Mouse (Mus musculus): ENCODE measurements around the gene Tmem131.

Gene Tmem131

GRCm38 (mm10) chr1:36960509-36961222 is 17.2 kb upstream of the Tmem131 start:
- no peak for TF ChIP-seq GATA4 (IDR thresholded peaks at IDR 0.05; ENCODE audit: insufficient replicate concordance, low read length)

DNA sequence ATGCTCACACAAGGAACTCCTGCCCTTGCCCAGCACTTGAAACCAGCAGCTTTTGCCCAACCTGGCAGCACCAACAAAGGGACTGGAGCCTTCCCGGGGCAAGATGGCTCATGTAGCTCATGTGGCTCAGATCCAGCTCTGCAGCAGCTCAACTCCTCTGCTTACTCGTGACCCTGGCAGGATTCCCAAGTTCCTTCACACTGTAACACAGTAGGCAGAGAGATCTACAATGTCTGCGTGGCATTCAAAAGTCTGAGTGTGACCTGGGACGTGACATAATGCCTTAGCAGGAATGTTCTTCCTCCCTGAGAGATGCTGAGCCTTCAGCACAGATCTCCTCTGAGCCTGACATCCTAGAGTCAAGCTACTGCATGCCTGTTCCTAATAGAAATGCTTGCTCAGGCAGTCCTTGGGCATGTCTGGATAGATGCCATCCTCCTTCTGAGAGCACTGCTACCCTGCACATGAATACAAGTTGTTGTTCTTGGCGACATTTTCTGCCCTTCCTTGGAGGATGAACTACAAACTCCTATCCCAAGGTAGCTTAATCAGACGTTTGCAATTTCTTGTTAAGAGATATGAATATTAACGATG is 6.2 kb upstream of the Tmem131 start:
- no peak for TF ChIP-seq GATA4 (IDR thresholded peaks at IDR 0.05; ENCODE audit: insufficient replicate concordance, low read length)

GRCm38 (mm10) chr1:36947448-36947847 is 4.0 kb upstream of the Tmem131 start:
- TF ChIP-seq GATA4 (IDR thresholded peaks at IDR 0.05; ENCODE audit: insufficient replicate concordance, low read length), result no peak

- no peak for TF ChIP-seq GATA4 (IDR thresholded peaks at IDR 0.05; ENCODE audit: insufficient replicate concordance, low read length)
Observed at GRCm38 (mm10) chr1:36940381-36940762, 3.1 kb downstream of the Tmem131 start.

DNA sequence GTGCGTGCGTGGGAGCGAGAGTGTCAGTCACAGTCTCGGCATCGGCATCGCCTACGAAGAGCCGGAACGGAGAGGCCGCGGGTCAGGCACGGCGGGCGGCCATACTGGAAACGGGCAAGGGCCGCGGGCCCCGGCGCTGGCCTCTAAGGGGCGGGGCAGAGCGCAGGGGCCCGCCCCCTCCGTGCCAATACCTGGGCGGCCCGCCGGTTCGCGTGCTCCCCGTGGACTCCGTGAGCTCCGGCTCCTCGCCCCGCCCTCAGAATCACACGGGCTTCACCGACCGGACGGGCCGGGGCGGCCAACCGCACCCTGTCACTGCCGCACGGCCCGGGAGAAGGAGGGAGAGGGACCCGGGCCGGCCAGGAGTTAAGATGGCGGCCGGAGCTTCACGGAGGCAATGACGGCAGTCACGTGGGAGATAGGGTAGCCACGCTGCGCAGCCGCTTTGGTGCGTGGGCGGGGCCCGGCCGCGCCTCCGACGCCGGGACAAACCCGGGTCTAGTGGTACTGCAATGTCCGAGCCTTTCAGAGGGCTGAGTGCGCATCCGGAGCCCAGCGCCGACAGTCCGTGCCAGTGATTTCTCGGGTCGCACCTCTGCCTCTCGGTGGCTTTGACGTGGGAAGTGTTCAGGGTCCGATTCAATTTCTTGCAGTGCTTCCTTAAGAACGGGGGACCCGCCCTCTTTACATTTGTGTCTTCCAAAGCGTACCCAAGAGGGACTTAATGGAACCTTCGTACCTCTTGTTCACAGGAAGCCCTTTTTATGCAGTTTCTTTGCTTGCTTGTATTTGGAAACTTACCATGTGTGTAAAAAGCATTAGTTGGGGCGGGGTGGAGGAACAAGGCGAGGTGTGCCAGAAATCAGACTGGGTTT is 3.7 kb downstream of the Tmem131 start:
- TF ChIP-seq GATA4 (IDR thresholded peaks at IDR 0.05; ENCODE audit: insufficient replicate concordance, low read length), result peak; percentile 86; the same call in 1 of the 2 replicates

- TF ChIP-seq GATA4 (IDR thresholded peaks at IDR 0.05; ENCODE audit: insufficient replicate concordance, low read length), result no peak
Observed at GRCm38 (mm10) chr1:36938801-36939286, 4.6 kb downstream of the Tmem131 start.

DNA sequence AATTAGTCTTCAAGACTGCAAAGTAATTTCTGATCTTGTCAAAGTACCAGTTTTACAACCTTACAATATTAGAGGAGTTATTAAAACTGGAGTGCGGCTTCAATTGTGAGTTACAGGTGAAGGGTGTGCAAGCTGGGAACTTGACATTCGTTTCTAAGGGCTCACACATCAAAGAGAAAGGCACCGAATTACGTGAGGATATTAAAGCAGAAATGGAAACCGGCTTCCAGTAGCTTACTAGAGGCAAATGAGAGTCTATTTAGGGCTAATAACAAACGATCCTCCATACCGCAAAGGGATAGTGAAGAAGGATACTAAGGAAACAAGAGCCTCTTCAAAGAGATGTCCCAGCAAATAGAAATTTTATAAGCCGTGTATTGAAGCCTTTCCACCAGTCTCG is 5.1 kb downstream of the Tmem131 start:
- no peak for TF ChIP-seq GATA4 (IDR thresholded peaks at IDR 0.05; ENCODE audit: insufficient replicate concordance, low read length)

DNA sequence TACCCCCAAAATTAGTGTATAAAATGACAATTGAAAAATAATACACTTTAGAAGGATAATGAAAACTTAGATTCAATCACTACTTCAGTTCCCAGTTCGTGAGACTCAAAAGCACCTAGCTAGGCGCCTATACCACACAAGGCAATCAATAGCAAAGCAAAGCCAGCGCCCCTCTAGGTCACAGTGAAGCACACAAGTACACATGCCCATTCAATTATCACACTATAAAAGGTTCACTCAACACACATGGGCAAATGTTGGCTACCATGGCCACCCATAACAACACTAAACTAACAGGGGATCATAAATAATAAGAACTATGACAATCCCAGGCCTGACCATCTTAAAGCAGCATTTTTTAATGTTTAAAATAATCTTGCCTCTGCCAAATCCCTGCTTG is 5.8 kb downstream of the Tmem131 start:
- no peak for TF ChIP-seq GATA4 (IDR thresholded peaks at IDR 0.05; ENCODE audit: insufficient replicate concordance, low read length)

GRCm38 (mm10) chr1:36937015-36937414 is 6.5 kb downstream of the Tmem131 start:
- TF ChIP-seq GATA4 (IDR thresholded peaks at IDR 0.05; ENCODE audit: insufficient replicate concordance, low read length), result no peak

DNA sequence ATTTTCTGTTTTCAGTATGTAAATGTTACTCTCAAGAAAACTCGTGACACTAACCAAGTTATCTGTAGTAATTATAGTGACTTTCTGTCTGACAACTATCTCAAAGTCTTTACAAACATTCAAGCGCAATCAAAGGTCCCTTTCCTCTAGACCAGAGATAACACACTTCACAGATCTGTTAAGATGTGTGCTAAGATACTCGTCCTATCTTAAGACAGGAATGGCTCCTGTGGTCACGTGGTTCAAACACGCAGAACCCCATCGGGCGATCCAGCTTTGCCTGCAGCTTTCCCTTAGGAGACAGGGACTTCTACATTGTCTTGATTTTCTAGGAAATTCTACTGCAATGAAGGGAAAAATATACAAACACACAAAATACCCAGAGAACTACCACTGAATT is 6.9 kb downstream of the Tmem131 start:
- no peak for TF ChIP-seq GATA4 (IDR thresholded peaks at IDR 0.05; ENCODE audit: insufficient replicate concordance, low read length)

DNA sequence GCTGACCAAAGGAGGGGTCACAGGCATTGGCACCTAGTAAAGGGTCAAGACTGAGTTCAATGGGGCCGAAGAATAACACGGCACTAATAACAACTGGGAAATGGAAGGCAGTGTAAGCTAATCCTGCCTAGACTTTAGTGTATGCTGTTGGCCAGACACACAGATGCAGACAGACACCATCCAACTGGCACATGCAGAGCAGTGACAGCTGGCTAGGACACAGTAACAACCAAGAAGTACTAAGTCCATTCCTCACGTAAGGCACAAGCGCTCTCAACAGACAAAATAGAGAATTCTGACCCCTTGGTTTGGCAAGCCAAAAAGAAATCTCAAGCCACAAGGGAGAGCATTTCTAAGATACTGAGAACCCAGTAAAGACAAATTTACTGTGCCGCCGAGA is 8.7 kb downstream of the Tmem131 start:
- TF ChIP-seq GATA4 (IDR thresholded peaks at IDR 0.05; ENCODE audit: insufficient replicate concordance, low read length), result no peak

DNA sequence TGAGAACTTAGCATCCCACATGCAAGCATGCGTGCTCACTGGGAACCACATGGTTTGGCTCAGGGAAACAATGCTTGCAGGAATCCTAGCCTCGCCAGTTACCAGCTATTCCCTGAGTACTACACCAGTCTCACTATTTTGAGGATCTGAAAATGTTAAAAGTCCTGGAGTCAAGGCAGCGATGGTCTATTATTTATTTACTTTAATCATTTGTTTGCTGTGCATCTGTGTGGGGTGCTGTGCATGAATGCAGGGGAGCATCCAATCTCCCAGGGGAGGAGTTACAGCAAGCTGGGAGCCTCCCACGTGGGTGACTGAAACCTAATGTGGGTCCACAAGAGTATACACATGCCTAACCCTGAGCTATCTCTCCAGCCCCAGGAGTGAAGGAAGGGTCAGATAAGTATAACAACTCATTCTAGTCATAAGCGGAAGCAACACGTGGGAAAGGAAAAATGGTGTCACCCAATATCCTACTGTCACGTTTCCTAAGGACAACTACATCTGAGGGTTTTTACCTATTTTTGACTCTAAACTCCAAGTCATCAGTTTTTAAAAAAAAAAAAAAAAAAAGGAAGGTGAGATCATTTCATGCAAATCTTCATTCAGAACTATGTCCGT is 9.4 kb downstream of the Tmem131 start:
- no peak for TF ChIP-seq GATA4 (IDR thresholded peaks at IDR 0.05; ENCODE audit: insufficient replicate concordance, low read length)

DNA sequence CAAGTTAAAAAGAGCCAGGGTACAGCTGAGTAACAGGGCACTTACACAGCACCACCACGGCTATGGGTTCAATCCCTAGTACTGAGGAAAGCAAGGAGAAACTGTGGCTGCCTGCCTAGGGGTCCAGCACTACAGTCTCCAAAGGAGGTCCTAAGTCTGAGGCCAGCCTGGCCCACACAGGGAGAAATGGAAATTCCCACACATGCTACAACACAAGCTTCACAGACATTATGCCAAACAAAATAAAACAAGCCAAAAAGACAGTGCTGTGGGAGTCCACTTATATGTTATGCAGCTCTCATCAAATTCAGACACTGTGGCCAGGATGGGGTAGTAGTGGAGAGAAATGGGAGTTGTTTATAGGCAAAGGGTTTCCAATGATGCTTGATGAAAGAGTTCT is 11.2 kb downstream of the Tmem131 start:
- TF ChIP-seq GATA4 (IDR thresholded peaks at IDR 0.05; ENCODE audit: insufficient replicate concordance, low read length), result no peak

DNA sequence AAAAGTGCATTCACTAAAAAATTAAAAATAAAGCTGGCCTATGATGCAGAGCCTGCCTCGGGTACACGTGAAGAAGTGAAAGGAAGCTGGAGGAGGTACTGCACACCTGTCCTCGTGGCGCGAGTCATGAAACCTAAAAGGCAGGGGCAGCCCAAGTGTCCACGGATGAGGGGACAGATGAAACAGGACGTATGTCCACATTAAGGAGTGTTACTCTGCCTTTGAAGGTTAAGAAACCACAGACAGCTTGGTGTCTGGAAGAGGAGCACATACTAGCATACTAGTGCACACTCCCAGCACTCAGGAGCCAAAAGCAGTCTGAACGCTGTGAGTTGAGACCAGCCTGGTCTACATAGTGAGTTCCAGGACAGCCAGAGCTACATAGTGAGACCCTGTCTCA is 12.6 kb downstream of the Tmem131 start:
- TF ChIP-seq GATA4 (IDR thresholded peaks at IDR 0.05; ENCODE audit: insufficient replicate concordance, low read length), result no peak

DNA sequence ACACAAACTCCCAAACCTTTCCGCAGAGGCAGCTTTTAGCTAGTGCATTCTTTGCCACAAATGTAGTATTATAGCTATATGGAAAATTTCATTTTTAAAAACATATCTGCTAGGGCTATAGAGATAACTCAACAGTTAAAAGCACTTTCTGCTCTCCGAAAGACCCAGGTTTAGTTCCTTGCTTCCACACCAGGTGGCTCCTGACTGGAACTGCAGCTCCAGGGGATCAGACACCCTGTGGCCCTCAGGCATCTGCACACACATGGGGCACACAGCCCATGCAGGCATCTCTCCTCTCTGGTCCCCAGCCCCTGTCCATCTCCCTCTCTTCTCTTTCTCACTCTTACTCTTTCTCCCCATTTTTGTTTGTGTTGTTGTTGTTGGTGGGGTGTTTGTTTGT is 13.5 kb downstream of the Tmem131 start:
- no peak for TF ChIP-seq GATA4 (IDR thresholded peaks at IDR 0.05; ENCODE audit: insufficient replicate concordance, low read length)
